22 mouse cellular contexts compared by ENCODE assay signal in the genomic region with DNA sequence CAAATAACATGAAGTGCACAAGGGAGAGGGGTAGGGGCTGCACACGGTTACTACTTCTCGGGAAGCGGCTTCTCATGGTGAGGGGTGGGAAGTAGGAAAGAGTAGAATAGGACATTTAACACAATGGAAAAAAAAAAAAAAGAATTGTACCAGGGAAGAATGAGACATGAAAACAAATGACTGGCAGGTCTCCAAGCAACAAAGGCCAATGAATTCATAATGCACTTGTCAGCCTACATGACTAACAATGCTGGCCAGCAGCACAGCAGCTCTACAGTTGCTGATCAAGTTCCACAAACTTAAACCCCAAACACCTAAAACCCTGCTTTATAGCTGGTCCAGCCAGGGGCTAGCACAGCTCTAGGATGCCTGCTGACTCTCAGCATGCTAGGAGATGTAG. TPM values are rescaled to one million over a fixed set of nuclear protein-coding genes. Genes with fewer than 3 reads are reported as not detected.
DNase-seq lines count a peak whose midpoint lies in the region; ATAC-seq and TF ChIP-seq lines count a peak whose summit lies in the region.
"Had no signal": no experiment of that assay in that cellular context is flagged by ENCODE, and none has a peak within 500 bp of the region (broad histone marks: within the 10 kb centered on the region; RNA-seq: fewer than 3 reads in every experiment).

No protein-coding gene starts in this region.

- H3K9me3 ChIP-seq in heart, embryonic 10.5 days: no peaks in the 10 kb centered on the region
- H3K9me3 ChIP-seq in lung, embryonic 14.5 days (ENCODE audit: low read depth, low read length): no peaks in the 10 kb centered on the region
- no peaks in the 10 kb centered on the region for H3K9me3 ChIP-seq in stomach, postnatal 0 days (ENCODE audit: control insufficient read depth, low read length)
- H3K9me3 ChIP-seq: embryonic facial prominence, embryonic 15.5 days; forebrain, embryonic 12.5 days; G1E; hindbrain, embryonic 15.5 days; neural tube, embryonic 13.5 days had no signal

- no peak overlapping the region for H3K27ac ChIP-seq in heart, embryonic 10.5 days
- H3K27ac ChIP-seq in lung, embryonic 14.5 days (ENCODE audit: low read depth): no peak overlapping the region
- no peak overlapping the region for H3K27ac ChIP-seq in stomach, postnatal 0 days (replicated peaks)
- H3K27ac ChIP-seq: embryonic facial prominence, embryonic 15.5 days; forebrain, embryonic 12.5 days; hindbrain, embryonic 15.5 days; neural tube, embryonic 13.5 days had no signal

- intact Hi-C loops in heart, postnatal 10 days (cut with DNase I): loop anchor here (10.0 kb wide), 2 partner anchors 574 to 924 kb away; no protein-coding TSS in a partner anchor

- H3K4me1 ChIP-seq in heart, embryonic 10.5 days: peaks cover 11% of the 10 kb centered on the region; the same call in 1 of the 2 replicates
- no peaks in the 10 kb centered on the region for H3K4me1 ChIP-seq in lung, embryonic 14.5 days (ENCODE audit: insufficient read depth)
- no peaks in the 10 kb centered on the region for H3K4me1 ChIP-seq in stomach, postnatal 0 days (replicated peaks; ENCODE audit: control insufficient read depth, insufficient read depth)

- no peak for ATAC-seq in lung, embryonic 14.5 days (ENCODE audit: insufficient read depth)
- no peak for ATAC-seq in stomach, postnatal 0 days (ENCODE audit: low FRiP score, low TSS enrichment)
- ATAC-seq: CD4-positive, CD25-positive, alpha-beta regulatory T cell, adult 4 months; intestine, embryonic 16.5 days; liver, postnatal 0 days had no signal

- 91% methylated on average over 3 of the region's 3 CpGs for WGBS in heart, embryonic 10.5 days
- 63% methylated on average over 3 of the region's 3 CpGs for WGBS in lung, embryonic 14.5 days
- WGBS in stomach, postnatal 0 days: 69% methylated on average over 3 of the region's 3 CpGs

- H3K4me2 ChIP-seq in lung, embryonic 14.5 days: no peak overlapping the region
- H3K4me2 ChIP-seq in stomach, postnatal 0 days (replicated peaks; ENCODE audit: low read depth): no peak overlapping the region
- H3K4me2 ChIP-seq: embryonic facial prominence, embryonic 15.5 days; forebrain, embryonic 12.5 days; hindbrain, embryonic 15.5 days; neural tube, embryonic 13.5 days had no signal

- H3K4me3 ChIP-seq in heart, embryonic 10.5 days: no peak overlapping the region
- no peak overlapping the region for H3K4me3 ChIP-seq in lung, embryonic 14.5 days (ENCODE audit: low read depth, low read length)
- H3K4me3 ChIP-seq in stomach, postnatal 0 days (ENCODE audit: low read depth, low read length): no peak overlapping the region
- H3K4me3 ChIP-seq: embryonic facial prominence, embryonic 15.5 days; forebrain, embryonic 12.5 days; hindbrain, embryonic 15.5 days; neural tube, embryonic 13.5 days had no signal

- TF ChIP-seq CTCF in lung, embryonic 14.5 days (IDR thresholded peaks at IDR 0.05; ENCODE audit: low read depth): no peak
- no peak for TF ChIP-seq CTCF in stomach, postnatal 0 days (IDR thresholded peaks at IDR 0.05; ENCODE audit: low read depth)

- no peaks in the 10 kb centered on the region for H3K27me3 ChIP-seq in heart, embryonic 10.5 days (ENCODE audit: insufficient read depth, poor library complexity, severe bottlenecking)
- H3K27me3 ChIP-seq in lung, embryonic 14.5 days (ENCODE audit: insufficient read depth, low read length): no peaks in the 10 kb centered on the region
- no peaks in the 10 kb centered on the region for H3K27me3 ChIP-seq in stomach, postnatal 0 days (ENCODE audit: control insufficient read depth, insufficient read depth, low read length)
- H3K27me3 ChIP-seq: embryonic facial prominence, embryonic 15.5 days; forebrain, embryonic 12.5 days; hindbrain, embryonic 15.5 days; neural tube, embryonic 13.5 days had no signal

- H3K36me3 ChIP-seq in heart, embryonic 10.5 days: no peaks in the 10 kb centered on the region; the same call in 1 of the 2 replicates
- no peaks in the 10 kb centered on the region for H3K36me3 ChIP-seq in lung, embryonic 14.5 days (ENCODE audit: insufficient read depth)
- peaks cover 3% of the 10 kb centered on the region; the same call in 1 of the 2 replicates for H3K36me3 ChIP-seq in stomach, postnatal 0 days (ENCODE audit: control insufficient read depth, insufficient read depth, low read length)
- H3K36me3 ChIP-seq: forebrain, embryonic 12.5 days had no signal

- TF ChIP-seq EP300 in stomach, postnatal 0 days (optimal IDR thresholded peaks at IDR 0.05): no peak

- H3K9ac ChIP-seq in lung, embryonic 14.5 days: no peak overlapping the region
- H3K9ac ChIP-seq in stomach, postnatal 0 days (ENCODE audit: low read length): no peak overlapping the region
- H3K9ac ChIP-seq: embryonic facial prominence, embryonic 15.5 days; forebrain, embryonic 12.5 days; hindbrain, embryonic 15.5 days; liver, postnatal 0 days; neural tube, embryonic 13.5 days had no signal

- DNase-seq in heart, embryonic 10.5 days (ENCODE audit: low spot score): peak; percentile 30
- DNase-seq in heart, postnatal 10 days: no peak
- peak; percentile 52 for DNase-seq in lung, embryonic 14.5 days
- no peak for DNase-seq in lung, postnatal 25 days (ENCODE audit: low spot score)
- peak; percentile 69 for DNase-seq in brain, adult 2 months (ENCODE audit: low read depth, low spot score)
- DNase-seq in lung, postnatal 36 days: peak; percentile 61
- no peak for DNase-seq in stomach, postnatal 0 days (ENCODE audit: low spot score)
- DNase-seq: cerebellum, postnatal 14 days; embryo, embryonic 11 days; gastrocnemius, postnatal 36 days; kidney, postnatal 10 days; liver; liver, postnatal 0 days; right cerebral cortex, postnatal 14 days; thymus, postnatal 25 days had no signal

RNA-seq across cellular contexts. Expression of a gene that starts 6.1 kb away (rescaled TPM):
- 12.8 and 13.6 TPM in 2 replicates for polyA plus RNA-seq in heart, embryonic 10.5 days (2016; fragmentation: Nextera tagmentation; extraction: Ambion mirVana)
- 10 to 100 TPM; 19.4 to 20.3 TPM for total RNA-seq in heart, postnatal 10 days (2021)
- polyA plus RNA-seq in lung, embryonic 14.5 days (2014; fragmentation: Nextera tagmentation; extraction: Ambion mirVana): 16.2 and 16.6 TPM in 2 replicates
- 66.0 and 66.5 TPM in 2 replicates for polyA plus RNA-seq in stomach, postnatal 0 days (2015; fragmentation: Nextera tagmentation; extraction: Ambion mirVana)

RNA-seq across cellular contexts. Expression of a gene that starts 8.2 kb away (rescaled TPM):
- 19.0 and 27.1 TPM in 2 replicates for polyA plus RNA-seq in heart, embryonic 10.5 days (2016; fragmentation: Nextera tagmentation; extraction: Ambion mirVana)
- total RNA-seq in heart, postnatal 10 days (2021): 10 to 100 TPM; 29.4 to 32.9 TPM
- 33.5 and 35.7 TPM in 2 replicates for polyA plus RNA-seq in lung, embryonic 14.5 days (2014; fragmentation: Nextera tagmentation; extraction: Ambion mirVana)
- 12.6 and 13.6 TPM in 2 replicates for polyA plus RNA-seq in stomach, postnatal 0 days (2015; fragmentation: Nextera tagmentation; extraction: Ambion mirVana)

Comparison
In these comparisons a context has a peak if more than half of its experiments do, and no peak if none do; other contexts are left out.
1. DNase-seq: peak in heart, embryonic 10.5 days (single experiment), lung, embryonic 14.5 days (single experiment), brain, adult 2 months (single experiment) and lung, postnatal 36 days (single experiment); none in heart, postnatal 10 days (0 of 2), lung, postnatal 25 days (single experiment) and stomach, postnatal 0 days (single experiment).